Mouse (Mus musculus) MEL (cell line): ENCODE data around the gene Cnih2.

Experiments
- CHD1 ChIP-seq: IDR thresholded peaks from 2 replicates; pipeline ENCODE4 v1.6.1; 2012; ENCODE audit warnings: low read depth, mild to moderate bottlenecking, inconsistent platforms, low read length, improper control_type of control experiment
- CTCF ChIP-seq, 3 experiments: IDR thresholded peaks in 2 of 3; conservative IDR thresholded peaks in 1 of 3; 2 replicates each; pipeline ENCODE4 v1.5.1; 2011 to 2012; ENCODE audit warnings: low read length in 3 of 3, low read depth in 2 of 3, mild to moderate bottlenecking in 2 of 3, improper control_type of control experiment in 1 of 3, inconsistent platforms in 1 of 3, mixed read lengths in 1 of 3, moderate library complexity in 1 of 3; ENCODE audit not compliant: control insufficient read depth in 1 of 3, insufficient read depth in 1 of 3, poor library complexity in 1 of 3, severe bottlenecking in 1 of 3
- E2F4 ChIP-seq: IDR thresholded peaks from 2 replicates; pipeline ENCODE4 v1.6.1; 2011; ENCODE audit warnings: low read depth, low read length, improper control_type of control experiment, borderline replicate concordance
- POLR2A ChIP-seq, 2 experiments: IDR thresholded peaks; 2 replicates each; pipeline ENCODE4 v1.6.1; 2011 to 2012; ENCODE audit warnings: low read length in 2 of 2, mild to moderate bottlenecking in 2 of 2, control low read depth in 1 of 2, improper control_type of control experiment in 1 of 2, low read depth in 1 of 2, moderate library complexity in 1 of 2; ENCODE audit not compliant: control insufficient read depth in 1 of 2, insufficient read depth in 1 of 2, poor library complexity in 1 of 2
- TCF12 ChIP-seq: IDR thresholded peaks from 2 replicates; pipeline ENCODE4 v1.6.1; 2014; ENCODE audit warnings: low read depth, mild to moderate bottlenecking, inconsistent platforms, low read length, improper control_type of control experiment, moderate library complexity

DNA sequence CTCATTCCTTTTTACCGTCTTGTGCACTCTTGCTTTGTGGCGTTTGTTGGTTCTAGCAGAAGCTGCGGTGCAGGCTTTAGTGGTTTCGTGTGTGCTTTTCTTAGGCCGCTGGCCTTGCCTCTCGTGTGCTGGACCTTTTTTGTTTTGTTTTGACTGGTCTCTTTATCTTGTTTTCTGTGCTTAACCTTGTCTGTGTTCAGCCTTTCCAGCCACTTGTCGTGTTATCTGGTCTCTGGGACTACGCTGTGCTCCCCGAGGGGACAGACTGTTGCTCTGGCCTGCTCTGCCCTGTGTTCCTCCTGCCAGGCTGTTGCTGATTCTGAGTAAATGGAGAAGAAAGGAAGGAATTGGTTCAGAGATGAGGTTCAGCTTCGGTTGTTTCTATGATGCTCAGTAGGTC is 24.2 kb upstream of the Cnih2 start:
- TF ChIP-seq CHD1 (no peak), TCF12 (no peak), E2F4 (no peak), CTCF (IDR thresholded peaks at IDR 0.05 in 2 of 3, conservative IDR thresholded peaks at IDR 0.05 in 1 of 3; ENCODE audit: control insufficient read depth in 1 of 3, insufficient read depth in 1 of 3, low read depth in 2 of 3, low read length in 3 of 3, poor library complexity in 1 of 3, severe bottlenecking in 1 of 3) (no peak), POLR2A (IDR thresholded peaks at IDR 0.05; ENCODE audit: control insufficient read depth in 1 of 2, insufficient read depth in 1 of 2, low read depth in 1 of 2, low read length in 2 of 2, poor library complexity in 1 of 2) (no peak)
